Comparison of ENCODE assay signal across 8 mouse cellular contexts in the genomic region with DNA sequence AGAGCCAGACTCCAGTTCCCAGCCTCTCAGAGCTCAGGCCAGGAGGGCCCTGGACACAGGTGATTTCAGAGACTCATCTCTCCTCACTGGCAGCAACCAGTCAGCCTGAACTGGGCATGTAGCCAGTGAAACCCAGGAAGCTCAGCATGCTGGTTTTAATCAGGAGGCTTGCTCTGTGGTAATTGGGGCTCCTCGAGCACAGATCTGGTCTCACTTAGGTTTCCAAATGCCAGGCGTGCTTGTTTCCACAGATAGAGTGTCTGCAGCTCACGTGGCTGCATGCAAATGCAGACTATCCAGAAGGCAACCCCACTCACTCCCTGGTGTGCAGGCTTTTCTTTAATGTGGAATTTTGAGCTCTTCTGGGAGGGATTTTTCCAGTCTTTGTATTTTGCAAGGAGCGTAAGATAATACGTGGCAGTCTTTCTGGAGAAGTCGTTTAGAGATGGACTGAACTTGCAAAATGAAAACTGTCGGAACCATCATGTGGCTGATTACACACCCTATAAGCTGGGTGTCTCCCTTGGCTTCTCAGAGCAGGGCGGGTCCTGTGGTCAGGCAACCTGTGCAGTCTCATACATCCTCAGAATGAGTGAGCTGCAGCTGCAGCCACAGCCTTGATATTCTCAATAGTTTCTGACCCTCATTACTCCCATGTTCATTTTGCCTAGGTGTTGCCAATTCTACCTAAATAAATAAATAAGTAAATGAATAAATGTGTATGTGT. TPM values are rescaled to one million over a fixed set of nuclear protein-coding genes. Genes with fewer than 3 reads are reported as not detected.
A peak's percentile ranks its signal among the peaks of the same experiment; 100 is the strongest.
DNase-seq lines count a peak whose midpoint lies in the region; ATAC-seq and TF ChIP-seq lines count a peak whose summit lies in the region.

No protein-coding gene starts in this region.

- no peak overlapping the region for H3K4me2 ChIP-seq in forebrain, embryonic 16.5 days (ENCODE audit: low read length)
- H3K4me2 ChIP-seq in liver, embryonic 13.5 days: no peak overlapping the region
- no peak overlapping the region for H3K4me2 ChIP-seq in stomach, postnatal 0 days (replicated peaks; ENCODE audit: low read depth)

- H3K4me3 ChIP-seq in forebrain, embryonic 16.5 days (replicated peaks; ENCODE audit: low read length): no peak overlapping the region
- no peak overlapping the region for H3K4me3 ChIP-seq in liver, embryonic 13.5 days (replicated peaks)
- H3K4me3 ChIP-seq in stomach, postnatal 0 days (ENCODE audit: low read depth, low read length): no peak overlapping the region

- H3K27me3 ChIP-seq in forebrain, embryonic 16.5 days (replicated peaks; ENCODE audit: control insufficient read depth, insufficient read depth, low read length): no peaks in the 10 kb centered on the region
- no peaks in the 10 kb centered on the region for H3K27me3 ChIP-seq in liver, embryonic 13.5 days
- no peaks in the 10 kb centered on the region for H3K27me3 ChIP-seq in stomach, postnatal 0 days (ENCODE audit: control insufficient read depth, insufficient read depth, low read length)

- no peak for TF ChIP-seq CTCF in stomach, postnatal 0 days (IDR thresholded peaks at IDR 0.05; ENCODE audit: low read depth)

- TF ChIP-seq EP300 in stomach, postnatal 0 days (optimal IDR thresholded peaks at IDR 0.05): no peak

- intact Hi-C loops in heart, postnatal 10 days (cut with DNase I): loop anchor here (5.0 kb wide), 1 partner anchor 33 kb away; the partner anchor contains the start of gene Abtb2

- H3K27ac ChIP-seq in forebrain, embryonic 16.5 days (ENCODE audit: low read length): peak overlapping the region; percentile 34
- no peak overlapping the region for H3K27ac ChIP-seq in liver, embryonic 13.5 days
- no peak overlapping the region for H3K27ac ChIP-seq in stomach, postnatal 0 days (replicated peaks)

- DNase-seq in 416B (ENCODE audit: low read depth) (peak; percentile 5), R1 (ENCODE audit: low read depth, low spot score) (peak; percentile 20)
- peak; percentile 74 to 79 for DNase-seq in heart, postnatal 10 days
- peak; percentile 39 to 67 for DNase-seq in layer of hippocampus, adult 18-20 months (ENCODE audit: low spot score in 2 of 2)
- DNase-seq in liver, embryonic 13.5 days: no peak
- no peak for DNase-seq in stomach, postnatal 0 days (ENCODE audit: low spot score)
- no peak for DNase-seq in ovary, postnatal 10 days (ENCODE audit: low spot score)

- no peaks in the 10 kb centered on the region for H3K9me3 ChIP-seq in forebrain, embryonic 16.5 days (ENCODE audit: control insufficient read depth, low read length)
- no peaks in the 10 kb centered on the region for H3K9me3 ChIP-seq in liver, embryonic 13.5 days (replicated peaks)
- no peaks in the 10 kb centered on the region for H3K9me3 ChIP-seq in stomach, postnatal 0 days (ENCODE audit: control insufficient read depth, low read length)

- ATAC-seq in forebrain, embryonic 16.5 days: peak; percentile 82
- ATAC-seq in liver, embryonic 13.5 days (ENCODE audit: low read depth): 0 out of 2 replicates have a peak, but pooled peaks have one; percentile 40
- 0 out of 2 replicates have a peak, but pooled peaks have one; percentile 54 for ATAC-seq in stomach, postnatal 0 days (ENCODE audit: low FRiP score, low TSS enrichment)

- H3K36me3 ChIP-seq in forebrain, embryonic 16.5 days (ENCODE audit: control insufficient read depth, insufficient read depth): no peaks in the 10 kb centered on the region
- no peaks in the 10 kb centered on the region for H3K36me3 ChIP-seq in liver, embryonic 13.5 days
- H3K36me3 ChIP-seq in stomach, postnatal 0 days (ENCODE audit: control insufficient read depth, insufficient read depth, low read length): no peaks in the 10 kb centered on the region

- WGBS in forebrain, embryonic 16.5 days: 19% methylated on average over 8 of the region's 8 CpGs
- WGBS in liver, embryonic 13.5 days (ENCODE audit: insufficient replicate concordance): 52% methylated on average over 8 of the region's 8 CpGs
- 50% methylated on average over 8 of the region's 8 CpGs for WGBS in stomach, postnatal 0 days

- no peak overlapping the region for H3K9ac ChIP-seq in forebrain, embryonic 16.5 days (replicated peaks; ENCODE audit: low read depth, low read length)
- H3K9ac ChIP-seq in liver, embryonic 13.5 days: no peak overlapping the region
- H3K9ac ChIP-seq in stomach, postnatal 0 days (ENCODE audit: low read length): no peak overlapping the region

- peaks cover 11% of the 10 kb centered on the region for H3K4me1 ChIP-seq in forebrain, embryonic 16.5 days (replicated peaks; ENCODE audit: control insufficient read depth, insufficient read depth, low read length)
- peaks cover 89% of the 10 kb centered on the region for H3K4me1 ChIP-seq in liver, embryonic 13.5 days (replicated peaks)
- no peaks in the 10 kb centered on the region for H3K4me1 ChIP-seq in stomach, postnatal 0 days (replicated peaks; ENCODE audit: control insufficient read depth, insufficient read depth)

RNA-seq across cellular contexts. Expression of gene Abtb2, which starts 34.2 kb away (rescaled TPM):
- polyA plus RNA-seq in forebrain, embryonic 16.5 days (2015; fragmentation: Nextera tagmentation; extraction: Ambion mirVana): 7.4 and 7.8 TPM in 2 replicates
- 10 to 100 TPM; 21.1 to 27.6 TPM for total RNA-seq in heart, postnatal 10 days (2021)
- total RNA-seq in layer of hippocampus, adult 18-20 months (2021): 1 to 10 TPM; 7.8 to 8.0 TPM
- polyA plus RNA-seq in liver, embryonic 13.5 days (2015; fragmentation: Nextera tagmentation; extraction: Ambion mirVana): 1.9 and 2.6 TPM in 2 replicates
- polyA plus RNA-seq in stomach, postnatal 0 days (2015; fragmentation: Nextera tagmentation; extraction: Ambion mirVana): 3.5 and 4.0 TPM in 2 replicates

Comparison
In these comparisons a context has a peak if more than half of its experiments do, and no peak if none do; other contexts are left out.
1. DNase-seq: peak in 416B (single experiment), R1 (single experiment), heart, postnatal 10 days (2 of 2) and layer of hippocampus, adult 18-20 months (2 of 2); none in liver, embryonic 13.5 days (single experiment), stomach, postnatal 0 days (single experiment) and ovary, postnatal 10 days (single experiment).
2. Peak in every context shown above with its lines, with median percentiles within 50 percentile points of each other: ATAC-seq.